Mouse (Mus musculus): Measurements from ENCODE around the gene Lpgat1.

Lpgat1 gene

GRCm38 (mm10) chr1:191733822-191734221 lies 16.2 kb downstream of the Lpgat1 start:
- in situ Hi-C loops (cut with MboI; ENCODE audit: low sequenced_read_pairs), result no loop called here

- in situ Hi-C loops (cut with MboI; ENCODE audit: low sequenced_read_pairs), result no loop called here
Measured at GRCm38 (mm10) chr1:191736425-191736824, 18.8 kb downstream of the Lpgat1 start.

GRCm38 (mm10) chr1:191737871-191738270 lies 20.2 kb downstream of the Lpgat1 start:
- in situ Hi-C loops (cut with MboI; ENCODE audit: low sequenced_read_pairs), result no loop called here

- in situ Hi-C loops (cut with MboI; ENCODE audit: low sequenced_read_pairs), result no loop called here
Measured at GRCm38 (mm10) chr1:191738726-191739125, 21.1 kb downstream of the Lpgat1 start.

- in situ Hi-C loops (cut with MboI; ENCODE audit: low sequenced_read_pairs), result no loop called here
Measured at GRCm38 (mm10) chr1:191740587-191741361, 23.1 kb downstream of the Lpgat1 start.

- in situ Hi-C loops (cut with MboI; ENCODE audit: low sequenced_read_pairs), result no loop called here
Measured at GRCm38 (mm10) chr1:191741635-191742034, 24.0 kb downstream of the Lpgat1 start.

- in situ Hi-C loops (cut with MboI; ENCODE audit: low sequenced_read_pairs), result no loop called here
Measured at GRCm38 (mm10) chr1:191748431-191748830, 30.8 kb downstream of the Lpgat1 start.

- in situ Hi-C loops (cut with MboI; ENCODE audit: low sequenced_read_pairs), result no loop called here
Measured at GRCm38 (mm10) chr1:191756520-191757199, 39.0 kb downstream of the Lpgat1 start.

- in situ Hi-C loops (cut with MboI; ENCODE audit: low sequenced_read_pairs), result no loop called here
Measured at GRCm38 (mm10) chr1:191774106-191774505, 56.5 kb downstream of the Lpgat1 start.

GRCm38 (mm10) chr1:191775116-191775515 lies 57.5 kb downstream of the Lpgat1 start:
- in situ Hi-C loops (cut with MboI; ENCODE audit: low sequenced_read_pairs), result no loop called here

- in situ Hi-C loops (cut with MboI; ENCODE audit: low sequenced_read_pairs), result no loop called here
Measured at GRCm38 (mm10) chr1:191777521-191777920, 59.9 kb downstream of the Lpgat1 start.

- in situ Hi-C loops (cut with MboI; ENCODE audit: low sequenced_read_pairs), result no loop called here
Measured at GRCm38 (mm10) chr1:191780470-191780869, 62.8 kb downstream of the Lpgat1 start.

GRCm38 (mm10) chr1:191785108-191785507 lies 67.5 kb downstream of the Lpgat1 start:
- in situ Hi-C loops (cut with MboI; ENCODE audit: low sequenced_read_pairs), result no loop called here

GRCm38 (mm10) chr1:191786255-191786654 lies 68.6 kb downstream of the Lpgat1 start:
- in situ Hi-C loops (cut with MboI; ENCODE audit: low sequenced_read_pairs), result no loop called here

- in situ Hi-C loops (cut with MboI; ENCODE audit: low sequenced_read_pairs), result no loop called here
Measured at GRCm38 (mm10) chr1:191787379-191787778, 69.7 kb downstream of the Lpgat1 start.

GRCm38 (mm10) chr1:191792991-191793390 lies 75.4 kb downstream of the Lpgat1 start:
- in situ Hi-C loops (cut with MboI; ENCODE audit: low sequenced_read_pairs), result no loop called here

- in situ Hi-C loops (cut with MboI; ENCODE audit: low sequenced_read_pairs), result no loop called here
Measured at GRCm38 (mm10) chr1:191793888-191794532, 76.4 kb downstream of the Lpgat1 start.

GRCm38 (mm10) chr1:191796238-191796896 lies 78.7 kb downstream of the Lpgat1 start:
- in situ Hi-C loops (cut with MboI; ENCODE audit: low sequenced_read_pairs), result no loop called here

GRCm38 (mm10) chr1:191802093-191802819 lies 84.6 kb downstream of the Lpgat1 start:
- in situ Hi-C loops (cut with MboI; ENCODE audit: low sequenced_read_pairs), result loop anchor here (25.0 kb wide), 1 partner anchor 465 kb away; the partner anchor contains the start of gene Tmem206

Measured in CH12F3 (cell line).